Mouse (Mus musculus) hindbrain, embryonic 15.5 days (tissue): Measurements from ENCODE around the gene Med20. TPM values are rescaled to one million over a fixed set of nuclear protein-coding genes. Genes with fewer than 3 reads are reported as not detected.

ENCODE experiments used
- ATAC-seq: fragments of 200-750 bp; cut with Nextera tagmentation; 2 replicates; pipeline ENCODE4 v1.8.0; 2017; ENCODE audit warnings: low read depth, moderate number of reproducible peaks, moderate TSS enrichment; ENCODE audit not compliant: low FRiP score
- H3K27ac ChIP-seq: fragments of 300-500 bp; sonication (generic); replicated peaks from 2 replicates; pipeline ENCODE4 v1.5.1; 2015; ENCODE audit warnings: mild to moderate bottlenecking, inconsistent platforms
- H3K27me3 ChIP-seq: fragments of 300-500 bp; sonication (generic); 2 replicates; pipeline ENCODE4 v1.6.1; 2015; ENCODE audit warnings: control low read depth, inconsistent platforms
- H3K36me3 ChIP-seq: fragments of 300-500 bp; sonication (generic); 2 replicates; pipeline ENCODE4 v1.6.1; 2015; ENCODE audit warnings: control low read depth, inconsistent platforms
- H3K4me1 ChIP-seq: fragments of 300-500 bp; sonication (generic); replicated peaks from 2 replicates; pipeline ENCODE4 v1.6.1; 2015; ENCODE audit warnings: control low read depth, inconsistent platforms
- H3K4me2 ChIP-seq: fragments of 300-500 bp; sonication (generic); 2 replicates; pipeline ENCODE4 v1.6.1; 2015; ENCODE audit warnings: moderate library complexity, mild to moderate bottlenecking, inconsistent platforms
- H3K4me3 ChIP-seq: fragments of 300-500 bp; sonication (generic); 2 replicates; pipeline ENCODE4 v1.5.1; 2015; ENCODE audit warnings: mild to moderate bottlenecking, inconsistent platforms
- H3K9ac ChIP-seq: fragments of 300-500 bp; sonication (generic); 2 replicates; pipeline ENCODE4 v1.6.1; 2015; ENCODE audit warnings: inconsistent platforms
- H3K9me3 ChIP-seq: fragments of 300-500 bp; sonication (generic); 2 replicates; pipeline ENCODE4 v1.6.1; 2016; ENCODE audit warnings: control low read depth, inconsistent platforms
- WGBS: fragments of 180-500 bp; shearing (Covaris S2); methylation state at CpG from one replicate; pipeline ENCODE4 v1.1.7; 2015; 5-methylcytosine and 5-hydroxymethylcytosine counted together
- polyA plus RNA-seq: library from polyadenylated mRNA; unstranded; fragments of >200 nt; fragmentation: Nextera tagmentation; extraction: Ambion mirVana; gene quantifications from 2 replicates; pipeline ENCODE4 v1.2.1, GENCODE M21; 2015

The Med20 gene
- polyA plus RNA-seq, result 41.2 and 43.9 TPM in 2 replicates

GRCm38 (mm10) chr17:47610849-47611660 is at the start of gene Med20, which contains the start of the genes Bysl and Gm20517:
TSS of gene Med20 (plus strand) at chr17:47611582.
TSS of gene Bysl (minus strand) at chr17:47611492.
TSS of gene Gm20517 (plus strand) at chr17:47611589.
- ATAC-seq, result peak; percentile 97
- H3K9me3 ChIP-seq, result no peaks in the 10 kb centered on the region
- H3K4me1 ChIP-seq, result peaks cover 35% of the 10 kb centered on the region
- H3K27me3 ChIP-seq, result no peaks in the 10 kb centered on the region
- peak within 1 kb of the TSS; percentile 76 for H3K9ac ChIP-seq
- H3K4me2 ChIP-seq, result peak within 1 kb of the TSS; percentile 93
- H3K27ac ChIP-seq, result peak within 1 kb of the TSS; percentile 81
- H3K36me3 ChIP-seq, result peaks cover 15% of the 10 kb centered on the region
- peak within 1 kb of the TSS; percentile 89 for H3K4me3 ChIP-seq
- WGBS, result under 1% methylated on average over 59 of the region's 59 CpGs

GRCm38 (mm10) chr17:47562875-47563274 is 48.5 kb upstream of the Med20 start:
- WGBS, result 80% methylated on average over 6 of the region's 6 CpGs
- ATAC-seq, result no peak

GRCm38 (mm10) chr17:47564612-47565011 is 46.8 kb upstream of the Med20 start:
- Histone ChIP-seq H3K9ac (no peak overlapping the region), H3K36me3 (no peaks in the 10 kb centered on the region), H3K9me3 (no peaks in the 10 kb centered on the region), H3K27me3 (no peaks in the 10 kb centered on the region), H3K4me2 (no peak overlapping the region), H3K27ac (no peak overlapping the region), H3K4me3 (no peak overlapping the region), H3K4me1 (no peaks in the 10 kb centered on the region)
- no peak for ATAC-seq
- WGBS, result 88% methylated on average over 5 of the region's 5 CpGs

More at GRCm38 (mm10) chr17:47562875-47563274, 48.5 kb upstream of the Med20 start:
- no peaks in the 10 kb centered on the region for H3K9me3 ChIP-seq
- H3K36me3 ChIP-seq, result no peaks in the 10 kb centered on the region
- no peak overlapping the region for H3K9ac ChIP-seq
- no peaks in the 10 kb centered on the region for H3K4me1 ChIP-seq
- no peak overlapping the region for H3K4me2 ChIP-seq
- no peak overlapping the region for H3K27ac ChIP-seq
- H3K27me3 ChIP-seq, result no peaks in the 10 kb centered on the region
- H3K4me3 ChIP-seq, result no peak overlapping the region

- Histone ChIP-seq H3K9me3 (no peaks in the 10 kb centered on the region), H3K27ac (no peak overlapping the region), H3K4me1 (no peaks in the 10 kb centered on the region), H3K4me3 (no peak overlapping the region), H3K4me2 (no peak overlapping the region), H3K36me3 (no peaks in the 10 kb centered on the region), H3K27me3 (no peaks in the 10 kb centered on the region), H3K9ac (no peak overlapping the region)
- 11% methylated on average over 2 of the region's 2 CpGs for WGBS
- ATAC-seq, result no peak
Observed at GRCm38 (mm10) chr17:47566133-47566532, 45.2 kb upstream of the Med20 start.

GRCm38 (mm10) chr17:47567271-47567670 is 44.1 kb upstream of the Med20 start:
- Histone ChIP-seq H3K9me3 (no peaks in the 10 kb centered on the region), H3K4me1 (no peaks in the 10 kb centered on the region), H3K27me3 (no peaks in the 10 kb centered on the region), H3K9ac (no peak overlapping the region), H3K4me2 (no peak overlapping the region), H3K36me3 (no peaks in the 10 kb centered on the region), H3K4me3 (no peak overlapping the region), H3K27ac (no peak overlapping the region)
- ATAC-seq, result no peak
- WGBS, result 66% methylated on average over 3 of the region's 3 CpGs

- WGBS, result 92% methylated on average over 3 of the region's 3 CpGs
- H3K9ac ChIP-seq, result no peak overlapping the region
- no peak overlapping the region for H3K4me3 ChIP-seq
- H3K27ac ChIP-seq, result no peak overlapping the region
- no peaks in the 10 kb centered on the region for H3K4me1 ChIP-seq
- H3K27me3 ChIP-seq, result no peaks in the 10 kb centered on the region
- no peaks in the 10 kb centered on the region for H3K9me3 ChIP-seq
- H3K4me2 ChIP-seq, result no peak overlapping the region
- ATAC-seq, result no peak
- H3K36me3 ChIP-seq, result no peaks in the 10 kb centered on the region
Observed at GRCm38 (mm10) chr17:47568389-47568788, 43.0 kb upstream of the Med20 start.

- Histone ChIP-seq H3K9me3 (no peaks in the 10 kb centered on the region), H3K27ac (no peak overlapping the region), H3K27me3 (no peaks in the 10 kb centered on the region), H3K36me3 (no peaks in the 10 kb centered on the region), H3K4me2 (no peak overlapping the region), H3K9ac (no peak overlapping the region), H3K4me3 (no peak overlapping the region), H3K4me1 (no peaks in the 10 kb centered on the region)
- no peak for ATAC-seq
- 44% methylated on average over 10 of the region's 10 CpGs for WGBS
Observed at GRCm38 (mm10) chr17:47568951-47569527, 42.3 kb upstream of the Med20 start.

GRCm38 (mm10) chr17:47571621-47572020 is 39.8 kb upstream of the Med20 start:
- Histone ChIP-seq H3K9ac (no peak overlapping the region), H3K36me3 (no peaks in the 10 kb centered on the region), H3K4me2 (no peak overlapping the region), H3K27ac (no peak overlapping the region), H3K4me1 (no peaks in the 10 kb centered on the region), H3K4me3 (no peak overlapping the region), H3K27me3 (no peaks in the 10 kb centered on the region), H3K9me3 (no peaks in the 10 kb centered on the region)
- 17% methylated on average over 7 of the region's 7 CpGs for WGBS
- ATAC-seq, result no peak

- Histone ChIP-seq H3K27ac (no peak overlapping the region), H3K4me1 (no peaks in the 10 kb centered on the region), H3K9ac (no peak overlapping the region), H3K36me3 (no peaks in the 10 kb centered on the region), H3K9me3 (no peaks in the 10 kb centered on the region), H3K4me3 (no peak overlapping the region), H3K4me2 (no peak overlapping the region), H3K27me3 (no peaks in the 10 kb centered on the region)
- no peak for ATAC-seq
Observed at GRCm38 (mm10) chr17:47572436-47572835, 38.9 kb upstream of the Med20 start.

- Histone ChIP-seq H3K27ac (no peak overlapping the region), H3K27me3 (no peaks in the 10 kb centered on the region), H3K9me3 (no peaks in the 10 kb centered on the region), H3K4me2 (no peak overlapping the region), H3K36me3 (no peaks in the 10 kb centered on the region), H3K4me3 (no peak overlapping the region), H3K4me1 (no peaks in the 10 kb centered on the region), H3K9ac (no peak overlapping the region)
- 84% methylated on average over 8 of the region's 8 CpGs for WGBS
- ATAC-seq, result no peak
Observed at GRCm38 (mm10) chr17:47574028-47574427, 37.4 kb upstream of the Med20 start.

- Histone ChIP-seq H3K9me3 (no peaks in the 10 kb centered on the region), H3K4me3 (no peak overlapping the region), H3K36me3 (no peaks in the 10 kb centered on the region), H3K27me3 (no peaks in the 10 kb centered on the region), H3K4me2 (no peak overlapping the region), H3K9ac (no peak overlapping the region), H3K4me1 (no peaks in the 10 kb centered on the region), H3K27ac (no peak overlapping the region)
- WGBS, result 66% methylated on average over 11 of the region's 11 CpGs
- no peak for ATAC-seq
Observed at GRCm38 (mm10) chr17:47574830-47575229, 36.6 kb upstream of the Med20 start.

GRCm38 (mm10) chr17:47578655-47579054 is 32.7 kb upstream of the Med20 start:
- no peak for ATAC-seq
- H3K9me3 ChIP-seq, result no peaks in the 10 kb centered on the region
- H3K27me3 ChIP-seq, result no peaks in the 10 kb centered on the region
- no peaks in the 10 kb centered on the region for H3K4me1 ChIP-seq
- no peak overlapping the region for H3K4me2 ChIP-seq
- 87% methylated on average over 6 of the region's 6 CpGs for WGBS
- no peaks in the 10 kb centered on the region for H3K36me3 ChIP-seq
- no peak overlapping the region for H3K27ac ChIP-seq
- no peak overlapping the region for H3K9ac ChIP-seq
- H3K4me3 ChIP-seq, result no peak overlapping the region
